Mouse (Mus musculus) megakaryocyte, embryonic 14.5 days (primary cell): ENCODE measurements around the gene Fbxw18.
"Not testable (repeated sequence)": the region's sequence is repeated elsewhere in the genome, so short reads cannot be mapped to it uniquely, and the experiment has no call there.

Experiments
- FLI1 ChIP-seq: IDR thresholded peaks from 2 replicates; pipeline ENCODE4 v1.6.1; 2012; ENCODE audit warnings: low read length, inconsistent platforms, mixed read lengths
- GATA1 ChIP-seq: IDR thresholded peaks from 3 replicates; pipeline ENCODE4 v1.6.1; 2012; ENCODE audit warnings: mixed read lengths, low read length, inconsistent platforms, borderline replicate concordance

DNA sequence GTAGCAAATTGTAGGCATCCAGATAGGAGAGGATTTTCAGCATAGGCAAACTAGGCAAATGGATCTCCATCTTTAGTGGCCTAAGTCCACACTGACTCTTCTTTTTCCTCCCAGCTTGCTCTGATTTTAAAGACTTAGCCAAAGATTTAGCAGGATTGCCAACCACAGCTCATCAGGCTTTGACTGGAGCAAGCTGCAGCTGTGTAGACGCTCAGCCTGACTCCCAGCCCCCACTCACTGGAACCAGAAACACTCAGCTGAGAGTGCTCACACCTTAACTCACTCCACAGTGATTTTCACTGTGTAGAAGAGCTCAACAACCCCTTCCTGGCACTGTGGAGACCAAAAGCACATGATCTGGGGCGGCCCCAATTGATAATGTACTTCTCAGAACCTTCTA, 37.9 kb downstream of the Fbxw18 start, which contains the start of gene Fbxw25:
- not testable (repeated sequence) for TF ChIP-seq FLI1, GATA1
